Mouse (Mus musculus) testis, postnatal 10 days (tissue): Measurements from ENCODE around the gene BC052040.

Experiments
- DNase-seq: peaks from one replicate; pipeline ENCODE4 v3.0.0; 2021; ENCODE audit warnings: low spot score

The BC052040 gene

DNA sequence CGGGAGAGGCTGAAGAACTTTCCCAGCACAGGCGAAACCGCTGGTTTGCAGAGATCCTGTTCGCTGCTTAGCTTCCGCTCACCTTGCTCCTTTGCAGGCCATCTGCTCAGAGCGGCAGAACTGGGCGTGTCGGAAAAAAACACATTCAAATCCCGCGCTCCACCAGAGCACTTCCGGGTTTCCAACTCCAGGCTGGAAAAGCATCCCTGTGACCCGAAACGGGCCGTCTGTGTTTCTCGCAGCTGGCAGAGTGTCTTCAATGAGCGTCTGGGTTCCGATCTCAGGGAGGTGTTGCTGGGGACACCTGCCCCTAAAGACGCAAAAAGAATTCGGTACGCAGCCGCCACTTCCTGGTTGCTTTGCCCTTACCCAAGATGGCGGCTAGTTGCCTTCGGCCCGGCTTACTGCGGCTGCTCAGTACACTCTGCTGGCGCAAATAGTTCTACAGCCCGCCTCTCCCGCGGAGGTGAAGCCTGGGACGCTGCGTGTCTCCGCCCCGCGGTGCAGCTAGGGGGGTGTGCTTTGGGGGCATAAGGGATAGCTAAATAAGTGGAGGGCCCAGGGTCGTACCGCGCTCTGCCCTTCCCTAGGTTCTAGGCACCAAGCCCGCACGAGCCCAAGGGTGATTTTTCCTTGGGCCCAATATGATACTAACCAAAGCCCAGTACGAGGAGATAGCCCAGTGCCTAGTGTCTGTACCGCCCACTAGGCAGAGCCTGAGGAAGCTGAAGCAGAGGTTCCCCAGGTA, at the start of gene BC052040:
BC052040 (plus strand) TSS at position 476 of the 748 bp plus-strand sequence.
- peak; percentile 91 for DNase-seq

- no peak for DNase-seq
Measured at GRCm38 (mm10) chr2:115538009-115538690, 43.4 kb upstream of the BC052040 start.

DNA sequence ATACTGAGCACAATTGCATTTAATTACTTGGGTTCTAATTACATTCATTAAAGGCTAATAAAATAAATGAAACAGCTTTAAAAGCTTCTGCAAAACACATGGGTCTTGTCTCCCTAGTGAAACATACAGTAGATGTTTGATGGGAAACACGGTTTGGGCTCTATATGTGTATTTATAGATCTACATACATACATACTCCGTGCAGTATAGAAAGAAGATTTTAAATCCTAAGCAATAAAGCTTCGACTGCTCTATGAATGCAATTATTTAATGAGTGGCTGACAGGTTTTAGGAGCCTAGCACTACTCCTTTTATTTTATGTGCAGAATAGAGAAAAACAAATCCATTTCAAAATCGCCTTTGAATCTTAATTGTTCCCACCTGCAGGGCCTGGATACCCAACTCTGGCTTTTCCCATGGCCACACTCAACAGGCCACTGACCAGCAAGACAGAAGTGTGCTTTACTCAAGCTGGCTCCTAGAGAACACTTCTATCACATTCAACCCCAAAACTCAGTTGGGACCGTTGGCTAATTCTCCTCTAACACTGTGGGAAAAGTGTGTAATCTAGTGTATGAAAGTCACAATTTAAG, 42.7 kb upstream of the BC052040 start:
- DNase-seq = no peak

GRCm38 (mm10) chr2:115539731-115540130, 41.8 kb upstream of the BC052040 start:
- no peak for DNase-seq

GRCm38 (mm10) chr2:115542401-115543123, 39.0 kb upstream of the BC052040 start:
- DNase-seq = no peak

DNA sequence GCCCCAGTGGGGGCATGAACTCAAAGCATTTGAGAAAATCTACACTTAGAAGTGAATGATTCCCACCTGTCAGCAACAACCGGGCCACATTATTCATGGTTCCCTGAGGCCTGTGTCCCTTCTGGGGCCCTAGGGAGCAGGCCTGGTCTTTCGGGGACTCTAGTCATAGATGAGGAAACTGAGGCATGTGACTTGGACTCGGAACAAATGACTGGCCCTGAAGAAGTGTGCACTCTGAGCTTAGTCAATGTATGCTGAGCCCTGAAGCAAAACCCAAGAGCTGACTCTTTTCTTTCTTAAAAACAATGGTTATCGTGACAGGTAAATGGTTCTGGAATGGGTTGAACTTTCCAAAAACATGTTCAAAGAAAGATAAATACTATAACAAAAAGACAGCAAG, 38.3 kb upstream of the BC052040 start:
- DNase-seq = no peak

GRCm38 (mm10) chr2:115551901-115552300, 29.6 kb upstream of the BC052040 start:
- no peak for DNase-seq

DNA sequence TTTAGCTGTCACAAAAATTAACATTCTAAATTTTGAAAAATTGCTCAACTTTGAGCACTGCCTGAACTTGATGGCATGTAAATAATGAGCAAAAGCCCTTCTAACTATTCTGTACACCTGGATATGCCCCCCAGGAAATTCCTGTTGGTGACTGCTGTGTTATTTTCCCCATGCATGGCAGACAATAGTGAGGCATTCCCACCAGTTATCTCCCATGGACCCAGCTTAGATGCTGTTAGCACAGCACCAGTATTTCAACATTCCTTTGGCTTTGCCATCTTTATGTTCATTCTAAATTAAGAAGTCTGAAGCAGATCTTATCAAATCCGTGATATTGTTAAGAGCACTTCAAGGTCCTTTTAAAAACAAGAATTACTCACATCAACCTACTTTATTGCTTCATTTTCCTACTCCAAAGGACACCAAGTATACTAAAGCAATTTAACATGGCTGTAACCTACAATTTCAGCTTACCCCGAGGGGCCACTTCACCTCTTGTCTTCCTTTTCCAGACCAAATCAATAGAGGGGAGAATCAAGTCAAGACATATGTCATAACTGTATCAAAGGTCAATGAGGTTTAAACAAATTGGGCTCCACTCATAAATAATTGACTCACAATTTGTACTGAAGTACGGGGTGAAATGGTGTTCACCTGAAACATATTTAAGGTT, 19.2 kb upstream of the BC052040 start:
- no peak for DNase-seq

- DNase-seq = no peak
Measured at GRCm38 (mm10) chr2:115563436-115564093, 18.0 kb upstream of the BC052040 start.

- no peak for DNase-seq
Measured at GRCm38 (mm10) chr2:115571996-115572395, 9.5 kb upstream of the BC052040 start.

- no peak for DNase-seq
Measured at GRCm38 (mm10) chr2:115574802-115575201, 6.7 kb upstream of the BC052040 start.

DNA sequence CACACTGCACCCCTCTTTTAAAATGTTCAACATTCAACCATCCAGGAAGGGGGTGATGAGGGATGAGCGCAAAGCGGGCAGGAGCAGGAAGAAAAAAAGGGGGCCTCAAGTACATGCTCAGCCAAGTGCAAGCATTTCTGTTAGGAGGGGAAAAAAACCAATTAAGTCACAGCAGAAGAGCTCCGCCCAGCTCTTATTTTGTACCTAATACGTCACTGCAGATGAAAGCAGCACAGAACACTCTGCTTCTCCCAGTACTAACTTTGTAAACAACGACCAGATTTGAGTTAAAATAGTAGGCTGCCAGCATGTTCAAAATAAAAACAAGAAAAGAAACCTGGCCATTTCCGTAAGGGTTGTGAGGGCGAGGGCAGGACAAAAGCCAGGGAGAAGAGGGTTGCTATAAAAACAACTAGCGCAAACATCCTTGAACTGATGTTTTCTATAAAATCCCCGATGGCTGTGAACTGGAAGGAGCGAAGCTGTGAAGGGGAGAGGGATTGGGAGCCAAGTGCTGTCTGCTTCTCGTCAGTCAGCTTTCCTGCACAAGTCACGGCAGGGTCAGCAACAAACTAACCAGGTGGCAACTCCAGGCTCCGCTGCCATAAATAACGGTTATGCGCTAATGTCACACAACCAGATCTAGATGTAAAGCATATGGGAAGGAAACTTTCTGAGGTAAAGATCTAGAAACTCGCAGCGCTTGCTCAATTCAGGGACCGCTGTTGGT, 2.2 kb upstream of the BC052040 start:
- DNase-seq = no peak

GRCm38 (mm10) chr2:115579976-115580375, 1.5 kb upstream of the BC052040 start:
- no peak for DNase-seq

GRCm38 (mm10) chr2:115581989-115582608, 583 bp downstream of the BC052040 start:
- DNase-seq = no peak

DNA sequence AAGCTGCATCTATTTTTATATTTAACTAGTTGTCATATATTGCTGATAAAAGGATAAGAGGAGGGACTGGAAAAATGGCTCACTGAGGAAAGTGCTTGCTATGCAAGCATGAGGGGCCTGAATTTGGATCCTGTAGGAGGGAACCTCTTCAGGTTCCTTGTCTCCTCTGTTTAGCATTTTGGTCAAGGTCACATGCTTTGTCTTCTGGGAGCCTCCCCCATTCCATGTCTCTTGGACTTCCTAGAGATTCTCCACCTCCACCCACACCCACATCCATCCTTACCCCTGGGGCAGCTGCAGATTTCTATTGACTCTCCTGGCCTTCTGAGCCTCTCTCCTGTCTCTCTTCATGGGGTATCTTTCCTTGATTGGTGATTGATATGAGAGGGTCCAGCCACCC, 2.3 kb downstream of the BC052040 start:
- DNase-seq = no peak

- DNase-seq = no peak
Measured at GRCm38 (mm10) chr2:115590602-115591001, 9.1 kb downstream of the BC052040 start.

- DNase-seq = peak; percentile 89
Measured at GRCm38 (mm10) chr2:115592651-115593119, 11.2 kb downstream of the BC052040 start.

DNA sequence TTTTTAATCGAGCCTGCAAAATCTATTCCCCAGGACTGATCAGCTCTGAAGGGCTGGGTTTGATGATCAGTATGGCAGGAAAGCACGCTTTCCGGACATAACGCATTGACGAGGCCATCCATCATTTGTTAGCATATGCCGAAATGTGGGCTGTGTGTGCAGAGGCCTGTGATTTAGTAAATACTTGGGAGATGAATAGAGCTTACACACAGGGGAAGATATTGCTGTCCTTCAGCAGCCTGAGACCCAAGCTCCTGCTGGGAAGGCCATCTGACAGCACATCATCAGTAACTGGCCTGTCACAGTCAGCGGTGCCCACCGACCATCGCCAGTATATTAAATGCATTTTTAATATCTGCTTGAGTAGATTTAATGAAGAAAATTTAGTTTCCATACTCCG, 15.5 kb downstream of the BC052040 start:
- no peak for DNase-seq

DNA sequence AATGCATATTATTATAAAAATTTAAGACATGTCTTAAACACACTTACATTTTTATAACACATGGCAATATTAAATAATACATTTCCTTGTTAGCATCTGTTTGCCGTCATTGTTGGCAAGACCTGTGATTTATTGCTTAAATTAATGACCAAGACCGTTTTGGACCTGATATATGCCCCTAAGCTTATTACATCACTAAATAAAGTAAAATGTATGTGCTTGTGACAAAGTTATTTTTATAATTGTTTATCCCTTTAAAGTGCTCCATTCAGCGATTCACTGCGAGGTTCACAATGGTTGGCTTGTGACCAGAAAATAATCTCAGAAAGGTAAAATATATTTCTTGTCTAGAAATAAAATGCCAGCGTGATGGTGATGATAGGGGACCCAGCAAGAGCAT, 16.8 kb downstream of the BC052040 start:
- DNase-seq = no peak

- no peak for DNase-seq
Measured at GRCm38 (mm10) chr2:115600724-115601123, 19.2 kb downstream of the BC052040 start.
